Mouse (Mus musculus) spleen, adult 2 months (tissue): Measurements from ENCODE around the gene Apof.

Experiments used
- CTCF ChIP-seq: fragments of 200-500 bp; IDR thresholded peaks from 2 replicates; pipeline ENCODE4 v1.5.1; 2011; ENCODE audit warnings: mild to moderate bottlenecking, inconsistent platforms; ENCODE audit not compliant: insufficient read depth, insufficient read length, insufficient replicate concordance; ENCODE audit errors: extremely low read depth
- POLR2A ChIP-seq: fragments of 200-500 bp; IDR thresholded peaks from 2 replicates; pipeline ENCODE4 v1.6.1; 2011; ENCODE audit warnings: low read depth, low read length, inconsistent platforms

- no peak for TF ChIP-seq CTCF
- TF ChIP-seq POLR2A: no peak
Observed at GRCm38 (mm10) chr10:128310902-128311301, 42.4 kb downstream of the Apof start.
